Mouse (Mus musculus) intestine, embryonic 14.5 days (tissue): Measurements from ENCODE around the gene Wdr18. TPM values are rescaled to one million over a fixed set of nuclear protein-coding genes. Genes with fewer than 3 reads are reported as not detected.

Source experiments
- ATAC-seq: fragments of 200-750 bp; cut with Nextera tagmentation; replicated peaks from 2 replicates; pipeline ENCODE4 v1.8.0; 2017; ENCODE audit warnings: low read depth, moderate number of reproducible peaks, moderate TSS enrichment, moderate library complexity; ENCODE audit not compliant: low FRiP score, low TSS enrichment
- DNase-seq: peaks from one replicate; pipeline ENCODE4 v3.0.0-alpha.2; 2018; ENCODE audit warnings: low spot score
- H3K27ac ChIP-seq: fragments of 300-500 bp; sonication (generic); 2 replicates; pipeline ENCODE4 v1.5.1; 2014; ENCODE audit warnings: low read depth, mild to moderate bottlenecking, control low read depth
- H3K27me3 ChIP-seq: fragments of 300-500 bp; sonication (generic); replicated peaks from 2 replicates; pipeline ENCODE4 v1.6.1; 2014; ENCODE audit warnings: low read length, control low read depth; ENCODE audit not compliant: control insufficient read depth, insufficient read depth
- H3K36me3 ChIP-seq: fragments of 300-500 bp; sonication (generic); 2 replicates; pipeline ENCODE4 v1.6.1; 2014; ENCODE audit warnings: low read length, control low read depth; ENCODE audit not compliant: control insufficient read depth, insufficient read depth
- H3K4me1 ChIP-seq: fragments of 300-500 bp; sonication (generic); replicated peaks from 2 replicates; pipeline ENCODE4 v1.6.1; 2014; ENCODE audit warnings: low read length, control low read depth, mixed read lengths; ENCODE audit not compliant: control insufficient read depth, insufficient read depth
- H3K4me2 ChIP-seq: fragments of 300-500 bp; sonication (generic); 2 replicates; pipeline ENCODE4 v1.6.1; 2014; ENCODE audit warnings: low read length
- H3K4me3 ChIP-seq: fragments of 300-500 bp; sonication (generic); 2 replicates; pipeline ENCODE4 v1.5.1; 2014; ENCODE audit warnings: low read depth, low read length, control low read depth, mixed read lengths
- H3K9ac ChIP-seq: fragments of 300-500 bp; sonication (generic); 2 replicates; pipeline ENCODE4 v1.6.1; 2014; ENCODE audit warnings: mild to moderate bottlenecking, low read length
- H3K9me3 ChIP-seq: fragments of 300-500 bp; sonication (generic); 2 replicates; pipeline ENCODE4 v1.6.1; 2016; ENCODE audit warnings: low read length, control low read depth; ENCODE audit not compliant: control insufficient read depth
- WGBS: fragments of 180-500 bp; shearing (Covaris S2); extraction: QIAGEN DNeasy Blood & Tissue Kit; methylation state at CpG from one replicate; pipeline ENCODE4 v1.1.7; 2014; 5-methylcytosine and 5-hydroxymethylcytosine counted together
- polyA plus RNA-seq: library from polyadenylated mRNA; unstranded; fragments of >200 nt; fragmentation: Nextera tagmentation; extraction: Ambion mirVana; gene quantifications from 2 replicates; pipeline ENCODE4 v1.2.1, GENCODE M21; 2014

The Wdr18 gene
- polyA plus RNA-seq, 1 experiment from 2014 or later = 126 TPM

GRCm38 (mm10) chr10:79989272-79989786 lies 29.4 kb downstream of the Wdr18 start:
- ATAC-seq = no peak
- Histone ChIP-seq H3K27ac (peak overlapping the region; percentile 95), H3K9ac (peak overlapping the region; percentile 92), H3K27me3 (no peaks in the 10 kb centered on the region), H3K36me3 (peaks cover 33% of the 10 kb centered on the region), H3K4me1 (peaks cover 33% of the 10 kb centered on the region), H3K4me3 (peak overlapping the region; percentile 84), H3K9me3 (peaks cover 6% of the 10 kb centered on the region; the same call in 1 of the 2 replicates), H3K4me2 (peak overlapping the region; percentile 74)
- WGBS = 34% methylated on average over 8 of the region's 8 CpGs
- DNase-seq = peak; percentile 60

- peak overlapping the region; percentile 92 for H3K9ac ChIP-seq
- peak overlapping the region; percentile 74 for H3K4me2 ChIP-seq
- H3K36me3 ChIP-seq = peaks cover 37% of the 10 kb centered on the region
- H3K9me3 ChIP-seq = peaks cover 6% of the 10 kb centered on the region; the same call in 1 of the 2 replicates
- no peaks in the 10 kb centered on the region for H3K27me3 ChIP-seq
- H3K4me3 ChIP-seq = peak overlapping the region; percentile 84
- H3K27ac ChIP-seq = peak overlapping the region; percentile 64; the same call in 1 of the 2 replicates
- no peak for ATAC-seq
- no peak for DNase-seq
- H3K4me1 ChIP-seq = peaks cover 33% of the 10 kb centered on the region
- 16% methylated on average over 15 of the region's 15 CpGs for WGBS
These were observed 29.9 kb downstream of the Wdr18 start for GRCm38 (mm10) chr10:79989870-79990269.

GRCm38 (mm10) chr10:79991099-79991498 lies 31.1 kb downstream of the Wdr18 start:
- Histone ChIP-seq H3K4me1 (peaks cover 27% of the 10 kb centered on the region), H3K36me3 (peaks cover 48% of the 10 kb centered on the region), H3K27ac (no peak overlapping the region)

GRCm38 (mm10) chr10:79991548-79991947 lies 31.6 kb downstream of the Wdr18 start:
- peaks cover 6% of the 10 kb centered on the region; the same call in 1 of the 2 replicates for H3K9me3 ChIP-seq
- DNase-seq = no peak
- peak overlapping the region; percentile 18; the same call in 1 of the 2 replicates for H3K4me3 ChIP-seq
- peak overlapping the region; percentile 74 for H3K4me2 ChIP-seq
- 92% methylated on average over 6 of the region's 6 CpGs for WGBS
- peaks cover 22% of the 10 kb centered on the region for H3K4me1 ChIP-seq
- no peak for ATAC-seq
- no peaks in the 10 kb centered on the region for H3K27me3 ChIP-seq
- H3K36me3 ChIP-seq = peaks cover 48% of the 10 kb centered on the region
- no peak overlapping the region for H3K9ac ChIP-seq
- no peak overlapping the region for H3K27ac ChIP-seq

More at GRCm38 (mm10) chr10:79991099-79991498, 31.1 kb downstream of the Wdr18 start:
- DNase-seq (no peak), ATAC-seq (no peak)
- H3K4me3 ChIP-seq = peak overlapping the region; percentile 18
- H3K9ac ChIP-seq = no peak overlapping the region
- H3K27me3 ChIP-seq = no peaks in the 10 kb centered on the region
- peaks cover 6% of the 10 kb centered on the region; the same call in 1 of the 2 replicates for H3K9me3 ChIP-seq
- WGBS = 75% methylated on average over 12 of the region's 12 CpGs
- peak overlapping the region; percentile 74 for H3K4me2 ChIP-seq

GRCm38 (mm10) chr10:79994397-79995115 lies 34.6 kb downstream of the Wdr18 start:
- Histone ChIP-seq H3K9ac (no peak overlapping the region), H3K27ac (no peak overlapping the region), H3K4me1 (peaks cover 11% of the 10 kb centered on the region), H3K9me3 (peaks cover 6% of the 10 kb centered on the region; the same call in 1 of the 2 replicates), H3K4me3 (no peak overlapping the region), H3K4me2 (no peak overlapping the region), H3K27me3 (no peaks in the 10 kb centered on the region), H3K36me3 (peaks cover 48% of the 10 kb centered on the region)
- DNase-seq (no peak), ATAC-seq (no peak)
- WGBS = 87% methylated on average over 16 of the region's 16 CpGs

GRCm38 (mm10) chr10:79995636-79996035 lies 35.7 kb downstream of the Wdr18 start:
- Histone ChIP-seq H3K9ac (no peak overlapping the region), H3K27ac (no peak overlapping the region), H3K9me3 (peaks cover 6% of the 10 kb centered on the region; the same call in 1 of the 2 replicates), H3K4me3 (no peak overlapping the region), H3K4me2 (no peak overlapping the region), H3K27me3 (no peaks in the 10 kb centered on the region), H3K4me1 (peaks cover 6% of the 10 kb centered on the region; the same call in 1 of the 2 replicates), H3K36me3 (peaks cover 48% of the 10 kb centered on the region)
- 77% methylated on average over 1 of the region's 1 CpGs for WGBS
- ATAC-seq = no peak
- no peak for DNase-seq

- 0 out of 2 replicates have a peak, but pooled peaks cover under 1% of the 10 kb centered on the region for H3K27me3 ChIP-seq
- H3K36me3 ChIP-seq = peaks cover 44% of the 10 kb centered on the region
- peak within 1 kb of the TSS; percentile 37 for H3K9ac ChIP-seq
- peak within 1 kb of the TSS; percentile 42 for H3K4me3 ChIP-seq
- under 1% methylated on average over 34 of the region's 34 CpGs for WGBS
- peak; percentile 99 for DNase-seq
- peak; percentile 75 for ATAC-seq
- H3K4me1 ChIP-seq = peaks cover 6% of the 10 kb centered on the region; the same call in 1 of the 2 replicates
- H3K27ac ChIP-seq = peak within 1 kb of the TSS; percentile 17; the same call in 1 of the 2 replicates
- peaks cover 3% of the 10 kb centered on the region; the same call in 1 of the 2 replicates for H3K9me3 ChIP-seq
- H3K4me2 ChIP-seq = peak within 1 kb of the TSS; percentile 54
These were observed 36.5 kb downstream of the Wdr18 start, which contains the start of gene Abca7 for GRCm38 (mm10) chr10:79996272-79997033. TSS of gene Abca7 (plus strand) at chr10:79996494.
